Mouse (Mus musculus): ENCODE measurements around the gene Ptpa. TPM values are rescaled to one million over a fixed set of nuclear protein-coding genes. Genes with fewer than 3 reads are reported as not detected.

Gene Ptpa
- polyA plus RNA-seq, 1 experiment: 132 TPM

- no peak for TF ChIP-seq POLR2A (IDR thresholded peaks at IDR 0.05; ENCODE audit: low read depth, low read length)
- no peak for TF ChIP-seq CTCF (conservative IDR thresholded peaks at IDR 0.05; ENCODE audit: insufficient read depth, insufficient read length, low read depth, low read length)
- Histone ChIP-seq H3K36me3 (ENCODE audit: control insufficient read depth, insufficient read depth, low read length) (no peaks in the 10 kb centered on the region), H3K27me3 (replicated peaks; ENCODE audit: control insufficient read depth, insufficient read depth, low read length) (no peaks in the 10 kb centered on the region), H3K4me1 (ENCODE audit: control insufficient read depth, insufficient read depth, low read length) (peaks cover 8% of the 10 kb centered on the region; the same call in 1 of the 2 replicates), H3K4me3 (ENCODE audit: insufficient read depth, low read depth, low read length) (no peak overlapping the region), H3K27ac (ENCODE audit: insufficient read depth, low read depth, low read length) (no peak overlapping the region)
- 98% methylated on average over 7 of the region's 7 CpGs for WGBS
- no peak for DNase-seq
These were observed 59.6 kb downstream of the Ptpa start for GRCm38 (mm10) chr2:30475457-30475856.

GRCm38 (mm10) chr2:30476241-30476640 is 60.4 kb downstream of the Ptpa start:
- no peak for TF ChIP-seq POLR2A (IDR thresholded peaks at IDR 0.05; ENCODE audit: low read depth, low read length)
- no peak for TF ChIP-seq CTCF (conservative IDR thresholded peaks at IDR 0.05; ENCODE audit: insufficient read depth, insufficient read length, low read depth, low read length)
- no peaks in the 10 kb centered on the region for H3K36me3 ChIP-seq (ENCODE audit: control insufficient read depth, insufficient read depth, low read length)
- H3K4me1 ChIP-seq (ENCODE audit: control insufficient read depth, insufficient read depth, low read length): peaks cover 4% of the 10 kb centered on the region; the same call in 1 of the 2 replicates
- no peak overlapping the region for H3K27ac ChIP-seq (ENCODE audit: insufficient read depth, low read depth, low read length)
- no peaks in the 10 kb centered on the region for H3K27me3 ChIP-seq (replicated peaks; ENCODE audit: control insufficient read depth, insufficient read depth, low read length)
- WGBS: 85% methylated on average over 2 of the region's 2 CpGs
- H3K4me3 ChIP-seq (ENCODE audit: insufficient read depth, low read depth, low read length): no peak overlapping the region
- no peak for DNase-seq

- Histone ChIP-seq H3K27me3 (replicated peaks; ENCODE audit: control insufficient read depth, insufficient read depth, low read length) (no peaks in the 10 kb centered on the region), H3K27ac (ENCODE audit: insufficient read depth, low read depth, low read length) (no peak overlapping the region), H3K4me3 (ENCODE audit: insufficient read depth, low read depth, low read length) (no peak overlapping the region), H3K4me1 (ENCODE audit: control insufficient read depth, insufficient read depth, low read length) (no peaks in the 10 kb centered on the region), H3K36me3 (ENCODE audit: control insufficient read depth, insufficient read depth, low read length) (no peaks in the 10 kb centered on the region)
- 89% methylated on average over 1 of the region's 1 CpGs for WGBS
- DNase-seq: no peak
- no peak for TF ChIP-seq POLR2A (IDR thresholded peaks at IDR 0.05; ENCODE audit: low read depth, low read length)
These were observed 62.7 kb downstream of the Ptpa start for GRCm38 (mm10) chr2:30478526-30478925.

GRCm38 (mm10) chr2:30487597-30487996 is 71.8 kb downstream of the Ptpa start:
- DNase-seq: no peak
- TF ChIP-seq POLR2A (IDR thresholded peaks at IDR 0.05; ENCODE audit: low read depth, low read length): no peak
- no peak for TF ChIP-seq CTCF (conservative IDR thresholded peaks at IDR 0.05; ENCODE audit: insufficient read depth, insufficient read length, low read depth, low read length)
- Histone ChIP-seq H3K4me1 (ENCODE audit: control insufficient read depth, insufficient read depth, low read length) (no peaks in the 10 kb centered on the region), H3K36me3 (ENCODE audit: control insufficient read depth, insufficient read depth, low read length) (no peaks in the 10 kb centered on the region), H3K4me3 (ENCODE audit: insufficient read depth, low read depth, low read length) (no peak overlapping the region), H3K27me3 (replicated peaks; ENCODE audit: control insufficient read depth, insufficient read depth, low read length) (no peaks in the 10 kb centered on the region), H3K27ac (ENCODE audit: insufficient read depth, low read depth, low read length) (no peak overlapping the region)
- WGBS: 36% methylated on average over 7 of the region's 7 CpGs

GRCm38 (mm10) chr2:30490384-30490783 is 74.5 kb downstream of the Ptpa start:
- WGBS: 93% methylated on average over 2 of the region's 2 CpGs
- Histone ChIP-seq H3K27me3 (replicated peaks; ENCODE audit: control insufficient read depth, insufficient read depth, low read length) (no peaks in the 10 kb centered on the region), H3K4me1 (ENCODE audit: control insufficient read depth, insufficient read depth, low read length) (no peaks in the 10 kb centered on the region), H3K36me3 (ENCODE audit: control insufficient read depth, insufficient read depth, low read length) (no peaks in the 10 kb centered on the region), H3K4me3 (ENCODE audit: insufficient read depth, low read depth, low read length) (no peak overlapping the region), H3K27ac (ENCODE audit: insufficient read depth, low read depth, low read length) (no peak overlapping the region)
- no peak for DNase-seq
- TF ChIP-seq POLR2A (IDR thresholded peaks at IDR 0.05; ENCODE audit: low read depth, low read length): no peak

GRCm38 (mm10) chr2:30495000-30495908 is 79.4 kb downstream of the Ptpa start:
- H3K4me3 ChIP-seq (ENCODE audit: insufficient read depth, low read depth, low read length): no peak overlapping the region
- WGBS: 77% methylated on average over 8 of the region's 8 CpGs
- no peak for DNase-seq
- no peak overlapping the region for H3K27ac ChIP-seq (ENCODE audit: insufficient read depth, low read depth, low read length)
- H3K4me1 ChIP-seq (ENCODE audit: control insufficient read depth, insufficient read depth, low read length): peaks cover 4% of the 10 kb centered on the region
- TF ChIP-seq CTCF (conservative IDR thresholded peaks at IDR 0.05; ENCODE audit: insufficient read depth, insufficient read length, low read depth, low read length) (no peak), POLR2A (IDR thresholded peaks at IDR 0.05; ENCODE audit: low read depth, low read length) (no peak)
- no peaks in the 10 kb centered on the region for H3K27me3 ChIP-seq (replicated peaks; ENCODE audit: control insufficient read depth, insufficient read depth, low read length)
- H3K36me3 ChIP-seq (ENCODE audit: control insufficient read depth, insufficient read depth, low read length): no peaks in the 10 kb centered on the region

- no peaks in the 10 kb centered on the region for H3K36me3 ChIP-seq (ENCODE audit: control insufficient read depth, insufficient read depth, low read length)
- no peaks in the 10 kb centered on the region for H3K27me3 ChIP-seq (replicated peaks; ENCODE audit: control insufficient read depth, insufficient read depth, low read length)
- TF ChIP-seq POLR2A (IDR thresholded peaks at IDR 0.05; ENCODE audit: low read depth, low read length): no peak
- no peak for TF ChIP-seq CTCF (conservative IDR thresholded peaks at IDR 0.05; ENCODE audit: insufficient read depth, insufficient read length, low read depth, low read length)
- H3K27ac ChIP-seq (ENCODE audit: insufficient read depth, low read depth, low read length): no peak overlapping the region
- 30% methylated on average over 22 of the region's 22 CpGs for WGBS
- DNase-seq: peak; percentile 78
- peaks cover 4% of the 10 kb centered on the region for H3K4me1 ChIP-seq (ENCODE audit: control insufficient read depth, insufficient read depth, low read length)
- H3K4me3 ChIP-seq (ENCODE audit: insufficient read depth, low read depth, low read length): peak overlapping the region; percentile 22; the same call in 1 of the 2 replicates
These were observed 80.3 kb downstream of the Ptpa start for GRCm38 (mm10) chr2:30495909-30496861.

Other genes starting within 250 kb of the Ptpa start
- gene Endog, start 244.5 kb upstream of the Ptpa start, polyA plus RNA-seq (2012; rRNA removed): 78.0 and 98.0 TPM in 2 replicates
- 22.8 and 23.6 TPM in 2 replicates for gene Spout1, start 237.6 kb upstream of the Ptpa start, polyA plus RNA-seq (2012; rRNA removed)
- 71.6 and 88.3 TPM in 2 replicates for gene Kyat1, start 210.2 kb upstream of the Ptpa start, polyA plus RNA-seq (2012; rRNA removed)
- gene Lrrc8a, start 178.3 kb upstream of the Ptpa start, polyA plus RNA-seq (2012; rRNA removed): 42.0 and 45.4 TPM in 2 replicates
- gene Gm28035, start 175.5 kb upstream of the Ptpa start, polyA plus RNA-seq (2012; rRNA removed): 6.4 and 12.7 TPM in 2 replicates
- gene Phyhd1, start 149.8 kb upstream of the Ptpa start, polyA plus RNA-seq (2012; rRNA removed): 117 and 130 TPM in 2 replicates
- gene Gm28038, start 135.0 kb upstream of the Ptpa start, polyA plus RNA-seq (2012; rRNA removed): not detected in 2 replicates
- gene Dolk, start 129.7 kb upstream of the Ptpa start, polyA plus RNA-seq (2012; rRNA removed): 29.6 and 32.4 TPM in 2 replicates
- gene Nup188, start 129.6 kb upstream of the Ptpa start, polyA plus RNA-seq (2012; rRNA removed): 17.5 and 18.7 TPM in 2 replicates
- gene Sh3glb2, start 56.7 kb upstream of the Ptpa start, polyA plus RNA-seq (2012; rRNA removed): 84.6 and 132 TPM in 2 replicates
- 46.8 and 53.3 TPM in 2 replicates for gene Miga2, start 51.8 kb upstream of the Ptpa start, polyA plus RNA-seq (2012; rRNA removed)
- 30.6 and 36.4 TPM in 2 replicates for gene Dolpp1, start 23.8 kb upstream of the Ptpa start, polyA plus RNA-seq (2012; rRNA removed)
- 214 and 254 TPM in 2 replicates for gene Crat, start 226 bp upstream of the Ptpa start, polyA plus RNA-seq (2012; rRNA removed)
- gene Ier5l, start 58.2 kb downstream of the Ptpa start, polyA plus RNA-seq (2012; rRNA removed): 9.9 and 16.1 TPM in 2 replicates
- gene Cstad, start 179.0 kb downstream of the Ptpa start, polyA plus RNA-seq (2012; rRNA removed): 1.2 and 1.3 TPM in 2 replicates